Mouse (Mus musculus) cerebellum, adult 11 months (tissue): ENCODE measurements around the gene Aff2.

Source experiments
- DNase-seq: peaks from one replicate; pipeline ENCODE4 v3.0.0; 2022

Aff2 gene

GRCm38 (mm10) chrX:69744962-69745597 is 385.0 kb downstream of the Aff2 start:
- DNase-seq: no peak

- no peak for DNase-seq
Observed at GRCm38 (mm10) chrX:69801890-69802439, 441.9 kb downstream of the Aff2 start.

- DNase-seq: no peak
Observed at GRCm38 (mm10) chrX:69802481-69802880, 442.4 kb downstream of the Aff2 start.

GRCm38 (mm10) chrX:69811798-69812197 is 451.7 kb downstream of the Aff2 start:
- no peak for DNase-seq

DNA sequence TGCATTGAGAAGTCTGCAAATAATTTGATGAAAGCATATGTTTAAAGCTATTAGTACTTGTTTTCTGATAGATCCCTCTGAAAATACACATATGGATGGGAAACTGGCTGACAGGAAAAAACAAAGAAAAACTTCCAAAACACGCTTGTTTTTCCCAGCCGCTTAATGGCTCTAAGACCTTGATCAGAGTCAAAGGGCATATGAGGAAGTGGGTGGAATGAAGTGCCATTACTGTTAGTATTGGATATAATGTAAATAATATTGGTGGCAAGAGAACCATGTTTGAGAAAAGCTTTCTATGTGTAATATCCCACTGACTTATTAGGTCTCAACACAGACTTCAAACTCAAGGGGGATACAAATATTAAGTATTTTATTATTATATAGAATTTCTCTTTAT is 455.0 kb downstream of the Aff2 start:
- no peak for DNase-seq

DNA sequence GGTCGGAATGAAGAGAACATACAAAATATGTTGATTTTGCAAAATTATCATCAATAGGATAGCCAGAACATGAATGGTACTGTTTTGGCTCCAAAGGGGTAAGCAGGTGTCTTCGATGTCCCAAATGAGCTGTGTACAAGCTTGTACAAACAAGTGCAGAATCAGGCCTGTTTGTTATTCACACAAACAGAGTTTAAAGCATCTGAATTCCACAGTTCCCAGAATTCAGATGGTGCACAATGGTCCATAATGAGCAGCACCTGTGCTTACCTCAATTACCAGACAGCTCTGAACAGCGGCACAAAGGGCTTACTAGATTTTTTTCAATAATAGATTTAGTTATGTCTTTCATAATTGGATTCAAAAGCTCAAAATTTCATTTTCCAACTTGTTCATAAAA is 457.6 kb downstream of the Aff2 start:
- DNase-seq: no peak

DNA sequence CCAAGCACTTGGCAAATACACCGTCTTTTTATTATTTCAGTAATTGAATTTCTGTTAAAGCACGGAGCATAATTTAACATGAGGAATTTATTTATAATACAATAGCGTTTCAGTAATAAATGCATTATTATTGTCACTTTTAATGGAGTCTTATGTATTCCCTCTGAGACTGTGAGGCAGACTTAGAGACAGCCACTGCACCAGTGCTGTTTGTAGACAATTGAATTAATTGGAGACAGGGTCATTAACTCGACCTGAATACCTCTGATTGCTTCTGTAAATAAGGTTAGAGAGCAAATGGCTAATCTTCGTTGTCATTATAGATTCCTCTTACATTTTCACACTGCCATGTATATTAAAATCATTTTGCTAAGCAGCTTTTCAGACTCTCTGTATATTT is 458.1 kb downstream of the Aff2 start:
- no peak for DNase-seq

DNA sequence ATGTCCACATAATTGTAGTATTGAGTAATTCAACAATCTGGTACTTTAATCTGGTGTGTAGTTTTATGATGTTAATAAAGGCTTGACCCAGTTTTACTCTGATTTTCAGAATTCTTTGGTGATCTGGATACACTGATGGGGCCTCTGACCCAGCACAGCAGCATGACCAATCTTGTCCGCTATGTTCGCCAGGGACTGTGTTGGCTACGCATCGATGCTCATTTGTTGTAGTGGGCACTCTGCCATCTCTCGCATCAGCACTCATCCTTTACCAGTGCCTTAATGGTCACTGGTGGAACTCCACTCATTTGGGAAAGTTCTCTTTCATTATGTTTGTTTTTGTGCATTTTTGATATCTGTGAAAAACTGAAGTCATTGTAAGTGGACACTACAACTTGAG is 507.5 kb downstream of the Aff2 start:
- DNase-seq: no peak

GRCm38 (mm10) chrX:69891713-69892112 is 531.6 kb downstream of the Aff2 start:
- no peak for DNase-seq
